Mouse (Mus musculus) heart, postnatal 25 days (tissue): ENCODE data around the gene Camta2. TPM values are rescaled to one million over a fixed set of nuclear protein-coding genes. Genes with fewer than 3 reads are reported as not detected.

Experiments used
- DNase-seq: peaks from one replicate; pipeline ENCODE4 v3.0.0; 2022; ENCODE audit warnings: low spot score
- intact Hi-C: fragments of 180-260 bp; cut with DNase I; formaldehyde crosslinking; loops from one replicate; pipeline ENCODE4 v1.15.1; 2025
- microRNA-seq: library from miRNA; unstranded; fragments of <30 nt; microRNA quantifications from one replicate; pipeline ENCODE4 v1.2.0, GENCODE M21; 2022
- total RNA-seq, 2 experiments: library from RNA; stranded (reverse); gene quantifications; 2 replicates each; pipeline ENCODE4 v1.2.3; 2021

Camta2 gene
- total RNA-seq, 2 experiments from 2014 or later = 36.3 to 42.1 TPM

- intact Hi-C loops = no loop called here
- no peak for DNase-seq
These were observed 52.3 kb downstream of the Camta2 start for GRCm38 (mm10) chr11:70635601-70636000.

GRCm38 (mm10) chr11:70630129-70630528 is 57.8 kb downstream of the Camta2 start:
- intact Hi-C loops = no loop called here
- no peak for DNase-seq

- DNase-seq = no peak
- intact Hi-C loops = loop anchor here (2.0 to 5.0 kb wide), 2 partner anchors 112 to 125 kb away; partner anchors contain the start of gene Gltpd2
These were observed 58.3 kb downstream of the Camta2 start for GRCm38 (mm10) chr11:70629557-70629956.

- DNase-seq = no peak
- intact Hi-C loops = loop anchor here (2.0 to 5.0 kb wide), 2 partner anchors 111 to 126 kb away; partner anchors contain the start of gene Gltpd2
These were observed 59.5 kb downstream of the Camta2 start for GRCm38 (mm10) chr11:70628431-70628830.

- intact Hi-C loops = loop anchor here (5.0 kb wide), 1 partner anchor 110 kb away; the partner anchor contains the start of gene Gltpd2
- DNase-seq = no peak
These were observed 61.0 kb downstream of the Camta2 start for GRCm38 (mm10) chr11:70626877-70627276.

- intact Hi-C loops = loop anchor here (5.0 kb wide), 1 partner anchor 108 kb away; the partner anchor contains the start of gene Gltpd2
- no peak for DNase-seq
These were observed 62.4 kb downstream of the Camta2 start for GRCm38 (mm10) chr11:70625473-70625872.

- no peak for DNase-seq
- intact Hi-C loops = no loop called here
These were observed 64.7 kb downstream of the Camta2 start for GRCm38 (mm10) chr11:70623053-70623742.

- DNase-seq = no peak
- intact Hi-C loops = no loop called here
These were observed 65.7 kb downstream of the Camta2 start for GRCm38 (mm10) chr11:70621972-70622814.

Small RNAs within 50 kb of the gene (microRNA-seq; reads per million reads assigned to microRNA genes)
- gene Mir6925 = 0.83 reads per million

Other genes starting within 250 kb of the Camta2 start
- 1 to 10 TPM; 7.5 to 8.2 TPM for gene Med11, start 236.2 kb downstream of the Camta2 start, total RNA-seq
- 1 to 10 TPM; 2.3 to 2.7 TPM for gene Zmynd15, start 228.7 kb downstream of the Camta2 start, total RNA-seq
- 1 to 10 TPM; 8.4 to 9.4 TPM for gene Cxcl16, start 228.1 kb downstream of the Camta2 start, total RNA-seq
- 1 to 10 TPM in 1 of 2 experiments, under 1 TPM in 1; 0.78 to 1.7 TPM for gene Tm4sf5, start 182.9 kb downstream of the Camta2 start, total RNA-seq
- gene Vmo1, start 173.5 kb downstream of the Camta2 start, total RNA-seq = not detected
- gene Gltpd2, start 168.9 kb downstream of the Camta2 start, total RNA-seq = not detected
- gene Psmb6, start 162.7 kb downstream of the Camta2 start, total RNA-seq = 100 to 1,000 TPM; 227 to 230 TPM
- gene Gm40193, start 155.2 kb downstream of the Camta2 start, total RNA-seq = not detected
- 1 to 10 TPM; 6.5 to 7.4 TPM for gene Pld2, start 148.0 kb downstream of the Camta2 start, total RNA-seq
- gene Mink1, start 125.2 kb downstream of the Camta2 start, total RNA-seq = 10 to 100 TPM; 43.6 to 46.3 TPM
- not detected for gene 4930544D05Rik, start 72.3 kb downstream of the Camta2 start, total RNA-seq
- not detected for gene Chrne, start 68.9 kb downstream of the Camta2 start, total RNA-seq
- gene Gp1ba, start 49.0 kb downstream of the Camta2 start, total RNA-seq = under 1 TPM; 0.36 to 0.42 TPM
- 10 to 100 TPM; 48.0 to 54.0 TPM for gene Rnf167, start 40.9 kb downstream of the Camta2 start, total RNA-seq
- 100 to 1,000 TPM; 550 to 562 TPM for gene Slc25a11, start 40.6 kb downstream of the Camta2 start, total RNA-seq
- gene Pfn1, start 33.5 kb downstream of the Camta2 start, total RNA-seq = 100 to 1,000 TPM; 290 to 310 TPM
- gene Eno3, start 30.9 kb downstream of the Camta2 start, total RNA-seq = 1,000 to 10,000 TPM; 2,028 to 2,111 TPM
- 10 to 100 TPM; 89.8 to 99.5 TPM for gene Spag7, start 18.7 kb downstream of the Camta2 start, total RNA-seq
- gene Inca1, start 12.1 kb upstream of the Camta2 start, total RNA-seq = 1 to 10 TPM; 6.4 to 8.1 TPM
- 100 to 1,000 TPM; 451 to 452 TPM for gene Kif1c, start 12.4 kb upstream of the Camta2 start, total RNA-seq
- 1 to 10 TPM; 7.7 to 7.8 TPM for gene Zfp3, start 76.1 kb upstream of the Camta2 start, total RNA-seq
- gene Scimp, start 124.5 kb upstream of the Camta2 start, total RNA-seq = under 1 TPM; 0.55 to 0.64 TPM
- 10 to 100 TPM; 35.8 to 36.8 TPM for gene Rabep1, start 156.7 kb upstream of the Camta2 start, total RNA-seq